Mouse (Mus musculus) telencephalon, adult 2 months (tissue): ENCODE data around the gene Pax3.

Experiments
- DNase-seq: peaks from one replicate; pipeline ENCODE4 v3.0.0-alpha.2; 2011; ENCODE audit warnings: low read depth, low spot score

Pax3 gene

GRCm38 (mm10) chr1:78172334-78172733 lies 24.6 kb downstream of the Pax3 start:
- no peak for DNase-seq

- no peak for DNase-seq
These were observed 25.3 kb downstream of the Pax3 start for GRCm38 (mm10) chr1:78171671-78172070.

GRCm38 (mm10) chr1:78170771-78171170 lies 26.2 kb downstream of the Pax3 start:
- no peak for DNase-seq

- no peak for DNase-seq
These were observed 28.1 kb downstream of the Pax3 start for GRCm38 (mm10) chr1:78168796-78169195.

- DNase-seq, result no peak
These were observed 29.2 kb downstream of the Pax3 start for GRCm38 (mm10) chr1:78167577-78168286.

GRCm38 (mm10) chr1:78161745-78162144 lies 35.2 kb downstream of the Pax3 start:
- DNase-seq, result no peak

- DNase-seq, result no peak
These were observed 39.0 kb downstream of the Pax3 start for GRCm38 (mm10) chr1:78157930-78158329.

GRCm38 (mm10) chr1:78155796-78156195 lies 41.1 kb downstream of the Pax3 start:
- DNase-seq, result no peak

GRCm38 (mm10) chr1:78148011-78148623 lies 48.8 kb downstream of the Pax3 start:
- DNase-seq, result no peak

- no peak for DNase-seq
These were observed 53.5 kb downstream of the Pax3 start for GRCm38 (mm10) chr1:78143403-78143802.

- DNase-seq, result no peak
These were observed 54.0 kb downstream of the Pax3 start for GRCm38 (mm10) chr1:78142912-78143311.

- no peak for DNase-seq
These were observed 55.0 kb downstream of the Pax3 start for GRCm38 (mm10) chr1:78141741-78142501.

- no peak for DNase-seq
These were observed 55.6 kb downstream of the Pax3 start for GRCm38 (mm10) chr1:78141314-78141713.

GRCm38 (mm10) chr1:78140505-78141303 lies 56.2 kb downstream of the Pax3 start:
- DNase-seq, result no peak

- no peak for DNase-seq
These were observed 57.6 kb downstream of the Pax3 start for GRCm38 (mm10) chr1:78139287-78139686.

- no peak for DNase-seq
These were observed 67.7 kb downstream of the Pax3 start for GRCm38 (mm10) chr1:78129267-78129666.

GRCm38 (mm10) chr1:78119899-78120560 lies 76.9 kb downstream of the Pax3 start:
- no peak for DNase-seq

GRCm38 (mm10) chr1:78116046-78116445 lies 80.9 kb downstream of the Pax3 start:
- no peak for DNase-seq

- no peak for DNase-seq
These were observed 86.6 kb downstream of the Pax3 start for GRCm38 (mm10) chr1:78110311-78110710.

- no peak for DNase-seq
These were observed 93.4 kb downstream of the Pax3 start for GRCm38 (mm10) chr1:78103511-78103910.

GRCm38 (mm10) chr1:78093619-78094018 lies 103.3 kb downstream of the Pax3 start:
- no peak for DNase-seq
